Mouse (Mus musculus) liver, embryonic 14.5 days (tissue): ENCODE data around the gene Gcfc2.

Experiments used
- CTCF ChIP-seq: IDR thresholded peaks from 2 replicates; pipeline ENCODE4 v1.5.1; 2016; ENCODE audit warnings: antibody characterized with exemption, low read depth, control low read depth
- EP300 ChIP-seq: IDR thresholded peaks from 2 replicates; pipeline ENCODE4 v1.6.1; 2016; ENCODE audit warnings: antibody characterized with exemption, low read depth

GRCm38 (mm10) chr6:81987580-81987979 lies 64.1 kb downstream of the Gcfc2 start:
- no peak for TF ChIP-seq CTCF
- no peak for TF ChIP-seq EP300
